In the genomic region with DNA sequence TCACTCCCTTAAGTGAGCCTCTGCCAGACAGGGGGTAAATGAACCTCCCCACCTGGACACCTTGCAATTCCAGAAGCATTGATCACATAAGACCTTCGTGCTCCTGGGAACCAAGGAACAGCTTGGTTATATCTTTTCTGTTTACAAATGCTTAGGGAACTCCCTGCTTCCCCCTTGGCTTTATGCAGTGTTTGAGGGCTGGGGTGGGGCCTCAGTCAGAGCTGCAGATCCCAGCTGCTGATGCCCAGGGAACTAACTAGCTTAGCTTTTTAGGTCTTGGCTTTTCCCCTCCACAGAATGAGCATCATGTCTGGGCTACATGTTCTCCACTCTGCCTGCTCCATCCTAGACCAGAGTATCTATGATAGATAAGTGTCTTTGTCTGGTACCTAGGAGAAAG, we compare ENCODE assay signal across 25 mouse cellular contexts.
DNase-seq lines count a peak whose midpoint lies in the region; ATAC-seq lines count a peak whose summit lies in the region.
"Had no signal": no experiment of that assay in that cellular context is flagged by ENCODE, and none has a peak within 500 bp of the region (broad histone marks: within the 10 kb centered on the region; RNA-seq: fewer than 3 reads in every experiment).

No protein-coding gene starts in this region.

- DNase-seq in embryonic facial prominence, embryonic 10.5 days (ENCODE audit: low spot score): no peak
- DNase-seq in kidney, postnatal 4 days: peak; percentile 20 to 27
- DNase-seq in kidney, adult 11 months: no peak
- DNase-seq in urinary bladder, postnatal 14 days (ENCODE audit: low spot score): peak; percentile 11
- DNase-seq in urinary bladder, postnatal 4 days (ENCODE audit: low spot score in 2 of 2): no peak
- DNase-seq in MN1 (ENCODE audit: low spot score): no peak
- DNase-seq: adrenal gland, adult 2 months; adrenal gland, postnatal 14 days; cerebellum, adult 11-12 months; cerebellum, adult 8-10 months; cerebellum, postnatal 10 days; cerebellum, postnatal 36 days; embryo, embryonic 11 days; forebrain, postnatal 0 days; gastrocnemius, postnatal 36 days; heart, adult 2 months; heart, postnatal 14 days; heart, postnatal 4 days had no signal

- no peak for ATAC-seq in embryonic facial prominence, embryonic 13.5 days (ENCODE audit: insufficient number of reproducible peaks, insufficient read depth, low FRiP score, low TSS enrichment, low read depth)
- ATAC-seq: forebrain, embryonic 14.5 days; forebrain, postnatal 0 days; hindbrain, postnatal 0 days had no signal

- no peaks in the 10 kb centered on the region for H3K27me3 ChIP-seq in embryonic facial prominence, embryonic 13.5 days
- H3K27me3 ChIP-seq in embryonic facial prominence, embryonic 10.5 days (replicated peaks; ENCODE audit: low read depth, poor library complexity, severe bottlenecking): no peaks in the 10 kb centered on the region
- H3K27me3 ChIP-seq: embryonic facial prominence, embryonic 15.5 days; heart, embryonic 13.5 days had no signal

- WGBS in embryonic facial prominence, embryonic 13.5 days: 35% methylated on average over 1 of the region's 1 CpGs
- 33% methylated on average over 1 of the region's 1 CpGs for WGBS in embryonic facial prominence, embryonic 10.5 days

- H3K9me3 ChIP-seq in embryonic facial prominence, embryonic 13.5 days: no peaks in the 10 kb centered on the region
- H3K9me3 ChIP-seq in embryonic facial prominence, embryonic 10.5 days: no peaks in the 10 kb centered on the region
- H3K9me3 ChIP-seq: embryonic facial prominence, embryonic 15.5 days; heart, embryonic 10.5 days; heart, embryonic 13.5 days had no signal

- H3K4me1 ChIP-seq in embryonic facial prominence, embryonic 13.5 days: peaks cover 40% of the 10 kb centered on the region
- peaks cover 18% of the 10 kb centered on the region; the same call in 1 of the 2 replicates for H3K4me1 ChIP-seq in embryonic facial prominence, embryonic 10.5 days
- H3K4me1 ChIP-seq: heart, embryonic 10.5 days had no signal

- no peak overlapping the region for H3K4me2 ChIP-seq in embryonic facial prominence, embryonic 13.5 days
- H3K4me2 ChIP-seq: embryonic facial prominence, embryonic 15.5 days; heart, embryonic 13.5 days; hindbrain, embryonic 14.5 days had no signal

- peak overlapping the region; percentile 6; the same call in 1 of the 2 replicates for H3K9ac ChIP-seq in embryonic facial prominence, embryonic 13.5 days
- H3K9ac ChIP-seq: embryonic facial prominence, embryonic 15.5 days; forebrain, postnatal 0 days; heart, embryonic 13.5 days; hindbrain, embryonic 14.5 days had no signal

- H3K36me3 ChIP-seq in embryonic facial prominence, embryonic 13.5 days: no peaks in the 10 kb centered on the region
- H3K36me3 ChIP-seq in embryonic facial prominence, embryonic 10.5 days (replicated peaks): no peaks in the 10 kb centered on the region
- H3K36me3 ChIP-seq: embryonic facial prominence, embryonic 15.5 days; heart, embryonic 10.5 days; heart, embryonic 13.5 days had no signal

- H3K4me3 ChIP-seq in embryonic facial prominence, embryonic 13.5 days: no peak overlapping the region
- H3K4me3 ChIP-seq in embryonic facial prominence, embryonic 10.5 days: no peak overlapping the region
- H3K4me3 ChIP-seq: embryonic facial prominence, embryonic 15.5 days; heart, adult 2 months; heart, embryonic 10.5 days; heart, embryonic 13.5 days had no signal

- H3K27ac ChIP-seq in embryonic facial prominence, embryonic 13.5 days: no peak overlapping the region
- H3K27ac ChIP-seq in embryonic facial prominence, embryonic 10.5 days (replicated peaks): no peak overlapping the region
- H3K27ac ChIP-seq: embryonic facial prominence, embryonic 15.5 days; heart, adult 2 months; heart, embryonic 10.5 days; heart, embryonic 13.5 days; hindbrain, embryonic 14.5 days; hindbrain, postnatal 0 days had no signal

Comparison
In these comparisons a context has a peak if more than half of its experiments do, and no peak if none do; other contexts are left out.
1. DNase-seq: peak in kidney, postnatal 4 days (2 of 2) and urinary bladder, postnatal 14 days (single experiment); none in embryonic facial prominence, embryonic 10.5 days (single experiment), kidney, adult 11 months (single experiment), urinary bladder, postnatal 4 days (0 of 2) and MN1 (single experiment).